Mouse (Mus musculus) layer of hippocampus, adult 18-20 months (tissue): ENCODE measurements around the gene Amhr2. TPM values are rescaled to one million over a fixed set of nuclear protein-coding genes. Genes with fewer than 3 reads are reported as not detected.
A peak's percentile ranks its signal among the peaks of the same experiment; 100 is the strongest.

ENCODE experiments used
- DNase-seq, 2 experiments: peaks; one replicate each; pipeline ENCODE4 v3.0.0; 2022; ENCODE audit warnings: low spot score in 2 of 2
- total RNA-seq, 2 experiments: library from RNA; stranded (reverse); gene quantifications; 2 replicates each; pipeline ENCODE4 v1.2.3; 2021

Gene Amhr2
- total RNA-seq, 2 experiments from 2014 or later, result 1.0 to 1.8 TPM

DNA sequence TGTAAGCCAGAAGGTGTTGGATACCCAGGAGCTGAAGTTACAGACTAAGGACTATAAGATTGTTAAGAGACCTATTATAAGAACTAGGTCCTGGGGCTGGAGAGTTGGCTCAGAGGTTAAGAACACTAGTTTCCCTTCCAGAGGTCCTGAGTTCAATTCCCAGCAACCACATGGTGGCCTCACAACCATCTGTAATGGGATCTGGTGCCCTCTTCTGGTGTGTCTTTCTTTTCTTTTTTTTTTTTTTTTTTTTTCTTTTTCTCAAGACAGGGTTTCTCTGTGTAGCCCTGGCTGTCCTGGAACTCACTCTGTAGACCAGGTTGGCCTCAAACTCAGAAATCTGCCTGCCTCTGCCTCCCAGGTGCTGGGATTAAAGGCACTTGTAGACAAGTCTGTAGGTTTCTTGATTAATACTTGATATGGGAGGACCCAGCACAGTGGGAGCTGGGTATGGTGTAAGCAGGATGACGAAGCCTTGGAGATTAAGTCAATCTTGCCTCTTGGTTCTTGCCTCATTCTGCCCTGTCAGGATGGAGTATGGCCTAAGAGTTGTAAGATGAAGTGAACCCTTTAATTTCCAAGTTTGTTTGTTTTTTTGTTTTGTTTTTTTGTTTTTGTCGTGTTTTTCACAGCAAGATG lies 21.4 kb upstream of the Amhr2 start:
- no peak for DNase-seq

DNA sequence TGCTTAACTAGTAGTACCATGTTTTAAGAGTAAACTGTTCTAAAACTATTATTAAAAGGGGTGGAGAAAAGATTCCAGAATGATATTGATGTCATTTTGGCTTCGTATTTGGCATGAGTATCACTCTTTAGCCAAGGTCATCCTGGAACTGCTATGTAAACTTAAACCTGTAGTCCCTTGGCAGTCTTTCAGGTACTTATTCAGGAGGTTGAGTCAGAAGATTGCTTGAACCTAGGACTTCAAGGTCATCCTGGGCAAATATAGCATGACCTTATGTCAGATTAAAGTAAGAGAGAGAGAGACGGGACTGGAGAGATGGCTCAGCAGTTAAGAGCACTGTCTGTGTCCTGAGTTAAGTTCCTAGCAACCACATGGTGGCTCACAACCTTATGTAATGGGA lies 20.5 kb upstream of the Amhr2 start:
- DNase-seq, result no peak

DNA sequence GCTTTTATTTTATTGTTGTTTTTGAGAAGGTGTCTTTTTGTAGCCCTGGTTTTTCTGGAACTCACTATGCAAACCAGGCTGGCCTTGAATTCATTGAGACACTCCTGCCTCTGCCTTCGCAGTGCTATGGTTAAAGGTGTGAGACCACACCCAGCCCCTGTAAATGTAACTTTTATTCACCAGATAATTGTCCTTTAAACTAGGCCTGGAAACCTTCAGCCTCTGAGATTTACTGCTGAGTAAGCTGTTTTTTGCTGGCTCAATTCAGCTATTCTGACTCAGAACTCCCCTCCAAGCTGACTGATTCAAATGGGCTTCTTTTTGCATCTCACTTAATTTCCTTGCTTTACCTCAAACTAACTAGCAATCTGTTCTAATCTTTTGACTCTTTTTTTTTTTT lies 18.2 kb upstream of the Amhr2 start:
- DNase-seq, result no peak

DNA sequence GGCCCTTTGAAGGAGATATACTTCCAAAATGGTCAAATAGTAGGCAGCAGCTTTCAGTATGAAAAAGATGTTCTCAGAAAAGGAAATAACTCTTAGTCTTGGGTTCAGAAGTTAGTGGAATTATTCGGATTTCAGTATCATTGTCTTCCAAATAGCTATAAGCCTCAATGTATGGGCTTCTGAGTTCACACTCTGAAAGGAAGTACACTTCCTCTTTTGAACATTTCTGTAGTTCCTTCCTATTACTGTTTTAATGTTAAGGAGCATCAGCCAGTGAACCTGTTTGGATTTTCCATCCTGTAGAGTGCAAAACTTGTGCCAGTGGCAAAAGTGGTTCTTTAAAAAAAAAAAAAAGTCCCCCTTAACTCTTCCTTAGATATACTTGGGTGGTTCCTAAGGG lies 13.1 kb upstream of the Amhr2 start:
- no peak for DNase-seq

DNA sequence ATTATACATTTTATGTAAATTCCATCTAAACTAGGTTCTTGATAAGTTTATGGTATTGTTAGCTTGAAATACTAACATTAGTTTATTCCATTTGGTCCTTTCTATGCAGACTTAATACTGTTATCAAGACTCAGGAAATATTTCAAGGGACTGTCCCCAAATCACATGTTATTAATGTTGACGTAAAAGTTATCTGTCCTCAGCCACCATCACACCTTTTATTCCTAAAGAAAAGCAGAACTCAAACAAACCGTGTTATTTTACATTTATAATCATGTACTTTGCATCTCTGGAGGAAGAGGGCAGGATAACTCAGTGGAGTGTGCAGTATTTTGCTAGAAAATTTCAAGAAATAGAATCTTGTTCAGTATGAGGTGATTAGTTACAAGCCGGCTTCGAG lies 12.0 kb upstream of the Amhr2 start:
- no peak for DNase-seq

DNA sequence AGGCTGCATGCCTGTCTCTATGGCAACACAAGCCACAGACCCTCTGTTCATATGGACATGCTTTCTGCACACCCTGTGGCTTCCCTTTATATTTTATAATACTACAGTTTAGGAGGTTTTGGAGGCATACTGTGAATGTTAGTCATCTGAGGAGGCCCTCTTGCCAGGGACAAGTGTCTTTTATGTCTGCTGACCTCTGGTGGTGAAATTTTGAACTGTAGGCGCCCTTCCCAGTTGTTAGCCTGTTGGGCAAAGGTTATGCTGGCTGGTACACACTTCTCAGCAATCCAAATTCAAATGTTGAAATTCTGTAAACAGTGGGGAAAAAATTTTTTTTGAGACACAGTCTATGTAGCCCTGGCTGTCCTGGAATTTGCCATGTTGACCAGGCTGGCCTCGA lies 2.7 kb upstream of the Amhr2 start:
- DNase-seq, result peak; percentile 61 to 93

DNA sequence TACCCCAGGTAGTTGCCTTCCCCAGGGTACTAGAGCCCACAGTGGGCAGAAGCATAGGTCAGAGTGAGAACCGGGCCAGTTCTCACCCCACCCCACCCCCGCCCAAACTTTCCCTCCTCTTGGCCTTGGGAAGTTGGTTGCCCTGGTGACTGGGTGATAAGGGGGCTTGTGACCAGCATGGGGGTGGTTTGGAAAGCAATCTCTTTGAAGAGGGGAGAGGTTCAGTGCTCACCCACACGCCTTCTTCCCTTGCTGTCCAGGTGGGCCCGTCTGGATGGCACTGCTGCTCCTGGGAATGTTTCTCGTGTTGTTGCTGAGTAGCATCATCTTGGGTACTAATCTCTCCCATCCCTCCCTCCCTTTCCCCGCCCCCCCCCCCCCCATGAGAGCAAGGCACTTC lies 1.3 kb downstream of the Amhr2 start:
- DNase-seq, result no peak

DNA sequence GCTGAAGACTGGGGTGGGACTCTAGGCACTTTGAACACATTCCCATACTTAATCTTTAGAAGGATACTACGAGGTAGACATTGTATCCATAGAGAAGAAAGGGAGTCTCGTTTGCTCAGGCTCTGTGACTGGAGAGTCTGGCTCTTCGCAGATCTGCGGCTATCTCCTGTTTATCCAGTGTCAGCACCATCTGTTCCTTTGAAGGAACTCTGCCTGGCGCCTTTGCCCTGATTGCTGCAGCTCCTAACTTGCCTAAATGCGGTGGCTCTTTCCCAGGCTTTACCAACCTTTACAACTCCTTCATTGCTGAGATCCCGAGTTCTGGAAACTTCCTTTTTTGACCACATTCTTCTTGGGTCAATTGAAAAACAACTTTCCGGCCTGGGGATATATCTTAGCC lies 4.2 kb downstream of the Amhr2 start:
- no peak for DNase-seq

DNA sequence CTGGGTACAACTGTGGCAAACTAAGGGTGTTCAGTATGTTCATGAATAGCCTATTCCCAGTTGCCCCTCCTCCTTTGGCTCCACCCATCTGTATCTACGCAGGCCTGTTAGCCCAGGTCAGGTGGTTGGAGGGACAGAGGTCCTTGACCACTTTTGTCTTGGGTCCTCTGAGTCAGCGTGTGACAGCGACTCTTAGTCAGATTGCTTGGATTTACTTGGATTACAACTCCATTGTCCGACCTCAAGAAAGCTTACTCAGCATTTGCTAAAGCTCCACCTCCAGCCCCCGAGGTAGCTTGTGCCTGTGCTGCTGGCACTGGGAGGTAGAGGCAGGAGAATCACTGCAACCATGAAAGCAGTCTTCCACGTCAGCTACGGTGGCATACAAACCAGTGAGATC lies 5.8 kb downstream of the Amhr2 start:
- DNase-seq, result no peak

DNA sequence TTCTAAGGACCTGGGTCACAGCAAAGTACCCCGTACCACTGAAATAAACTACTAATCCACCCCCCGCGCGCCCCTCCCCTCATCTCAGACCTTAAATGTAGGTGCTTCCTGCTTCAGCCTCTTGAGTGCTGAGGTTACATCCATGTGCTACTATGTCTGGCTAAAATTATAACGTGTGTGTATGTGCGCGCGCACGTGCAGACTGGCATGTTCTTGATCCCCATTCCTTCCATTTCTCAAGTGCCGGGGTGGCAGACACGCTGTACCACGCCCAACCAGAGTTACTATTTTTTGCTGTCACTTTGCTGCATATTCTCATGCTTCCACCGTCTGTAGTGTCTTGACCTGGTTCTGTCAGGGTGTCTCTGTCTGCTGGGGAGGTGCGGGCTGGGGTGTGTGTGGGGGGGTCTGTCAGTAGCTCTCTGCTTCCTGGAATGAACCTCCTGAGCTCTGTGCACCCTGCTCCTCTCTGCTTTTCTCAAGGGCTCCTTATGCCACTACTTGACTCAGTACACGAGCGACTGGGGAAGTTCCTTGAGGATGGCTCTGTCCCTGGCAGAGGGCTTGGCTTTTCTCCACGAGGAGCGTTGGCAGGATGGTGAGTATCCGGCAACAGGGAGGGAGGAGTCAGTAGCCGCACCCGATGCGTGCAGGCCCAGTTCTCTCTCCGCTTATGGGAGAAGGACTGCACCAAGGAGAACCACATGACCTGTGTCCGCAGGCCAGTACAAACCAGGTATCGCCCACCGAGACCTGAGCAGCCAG lies 6.7 kb downstream of the Amhr2 start:
- DNase-seq, result no peak

DNA sequence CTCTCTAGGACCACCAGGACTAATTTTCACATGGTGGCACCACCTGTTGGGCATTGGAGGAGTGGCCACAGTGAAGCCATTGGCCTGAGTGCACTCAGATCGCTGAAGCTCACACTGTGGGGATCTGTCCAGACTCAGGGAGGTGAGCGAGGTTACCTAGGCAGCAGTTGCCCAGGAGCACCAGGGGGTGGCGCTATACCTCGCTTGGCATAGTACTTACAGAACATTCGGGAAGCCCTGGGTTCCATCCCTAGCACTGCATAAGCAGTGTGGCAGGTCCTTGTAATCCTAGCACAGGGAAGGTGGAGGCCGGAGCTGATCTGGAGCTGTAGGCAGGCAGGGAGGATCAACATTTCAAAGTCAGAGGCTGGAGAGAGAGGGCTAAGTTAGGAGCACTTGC lies 10.8 kb downstream of the Amhr2 start:
- DNase-seq, result no peak

DNA sequence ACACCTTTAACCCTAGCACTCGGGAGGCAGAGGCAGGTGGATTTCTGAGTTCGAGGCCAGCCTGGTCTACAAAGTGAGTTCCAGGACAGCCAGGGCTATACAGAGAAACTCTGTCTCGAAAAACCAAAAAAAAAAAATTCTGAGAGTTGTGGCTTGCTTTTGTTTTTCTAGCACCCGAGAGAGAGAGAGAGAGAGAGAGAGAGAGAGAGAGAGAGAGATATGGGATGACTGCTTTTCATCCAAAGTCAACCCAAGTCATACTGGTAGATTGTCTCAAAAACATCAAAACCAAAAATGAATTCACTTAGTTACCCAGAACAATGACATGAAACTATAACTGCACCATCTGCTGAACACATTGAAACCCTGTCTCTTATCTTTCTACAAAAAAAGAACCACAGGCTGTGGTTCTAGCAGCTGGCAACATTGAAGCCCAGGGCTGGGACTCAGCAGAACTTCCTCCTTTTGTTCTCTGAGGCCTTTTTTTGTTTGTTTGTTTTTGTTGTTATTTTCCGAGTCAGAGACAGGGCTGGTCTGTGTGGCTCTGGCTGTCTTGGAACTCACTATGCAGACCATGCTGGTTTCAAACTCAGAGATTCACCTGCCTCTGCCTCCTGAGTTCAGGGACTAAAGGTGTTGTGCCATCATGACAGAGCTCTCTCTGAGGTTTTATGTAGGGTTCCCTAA lies 13.0 kb downstream of the Amhr2 start:
- DNase-seq, result no peak

DNA sequence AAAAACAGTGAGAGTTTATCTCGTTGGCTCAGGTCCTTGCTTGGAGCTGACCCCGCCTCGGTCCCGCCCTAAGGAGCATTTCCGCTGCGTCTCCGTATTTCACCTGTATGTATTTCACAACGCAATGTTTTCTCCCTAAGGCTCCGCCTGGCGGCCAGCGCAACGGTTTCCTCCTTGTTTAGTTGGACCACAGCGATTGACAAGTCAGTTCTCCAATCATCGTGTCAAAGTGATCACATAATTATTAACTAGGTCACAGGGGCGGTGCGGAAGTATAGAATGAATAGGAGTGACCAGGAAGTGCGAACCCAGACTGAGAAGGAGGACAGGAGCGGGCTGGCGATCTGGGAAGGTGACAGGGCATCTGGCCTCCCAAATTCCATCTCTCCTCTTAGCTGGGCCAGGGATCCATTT lies 13.7 kb downstream of the Amhr2 start, which contains the start of gene Prr13:
Prr13 (plus strand) TSS at position 125 of the 414 bp plus-strand sequence.
- peak; percentile 84 to 96 for DNase-seq

DNA sequence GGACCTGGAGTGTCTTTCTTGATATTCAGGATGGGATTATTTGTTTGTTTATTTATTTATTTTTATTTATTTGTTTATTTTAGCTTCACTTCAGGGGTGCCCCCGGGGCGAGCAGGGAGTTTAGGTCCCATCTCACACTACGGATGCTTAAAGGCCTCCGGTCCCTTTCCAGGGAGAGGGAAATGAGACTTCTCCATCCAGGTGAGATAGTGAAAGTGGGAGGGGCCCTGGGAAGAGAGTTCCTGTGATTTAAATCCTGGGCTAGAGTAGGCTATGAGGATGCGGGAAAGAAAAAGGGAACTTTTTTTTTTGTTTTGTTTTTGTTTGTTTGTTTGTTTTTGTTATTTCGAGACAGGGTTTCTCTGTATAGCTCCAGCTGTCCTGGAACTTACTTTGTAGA lies 14.2 kb downstream of the Amhr2 start:
- DNase-seq, result no peak

DNA sequence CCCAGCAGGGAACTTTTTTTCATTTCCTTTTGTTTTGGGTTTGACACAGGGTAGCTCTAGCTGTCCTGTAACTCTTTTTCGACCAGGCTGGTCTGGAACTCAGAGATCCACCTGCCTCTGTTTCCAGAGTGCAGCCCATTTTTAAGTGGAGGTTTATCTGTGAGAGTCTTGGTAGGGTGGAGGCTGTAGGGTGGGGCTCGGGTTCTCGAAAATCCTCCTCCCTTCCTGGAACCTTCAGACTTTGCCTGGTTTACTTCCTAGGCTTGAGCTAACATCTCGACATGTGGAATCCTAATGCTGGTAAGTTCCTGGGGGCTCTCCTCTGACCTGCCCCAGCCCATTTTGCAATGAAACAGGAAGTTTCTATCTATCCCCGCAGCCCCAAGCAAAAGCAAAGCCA lies 14.7 kb downstream of the Amhr2 start:
- DNase-seq, result no peak

DNA sequence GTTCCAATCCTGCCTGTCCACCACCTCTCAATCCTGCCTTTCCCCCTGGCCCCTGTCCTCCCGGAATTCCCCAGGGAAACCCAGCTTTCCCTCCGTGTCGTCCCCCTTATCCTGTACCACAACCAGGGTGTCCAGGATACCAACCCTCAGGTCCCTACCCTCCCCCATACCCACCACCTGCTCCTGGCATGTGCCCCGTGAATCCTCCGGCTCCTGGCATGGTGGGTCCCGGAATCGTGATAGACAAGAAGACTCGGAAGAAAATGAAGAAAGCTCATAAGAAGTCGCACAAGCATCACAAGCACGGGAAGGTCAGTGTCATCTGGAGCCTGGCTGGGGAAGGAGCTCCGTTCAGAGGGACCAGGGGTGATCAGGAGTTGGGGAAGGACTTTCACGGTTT lies 15.2 kb downstream of the Amhr2 start:
- DNase-seq, result no peak

DNA sequence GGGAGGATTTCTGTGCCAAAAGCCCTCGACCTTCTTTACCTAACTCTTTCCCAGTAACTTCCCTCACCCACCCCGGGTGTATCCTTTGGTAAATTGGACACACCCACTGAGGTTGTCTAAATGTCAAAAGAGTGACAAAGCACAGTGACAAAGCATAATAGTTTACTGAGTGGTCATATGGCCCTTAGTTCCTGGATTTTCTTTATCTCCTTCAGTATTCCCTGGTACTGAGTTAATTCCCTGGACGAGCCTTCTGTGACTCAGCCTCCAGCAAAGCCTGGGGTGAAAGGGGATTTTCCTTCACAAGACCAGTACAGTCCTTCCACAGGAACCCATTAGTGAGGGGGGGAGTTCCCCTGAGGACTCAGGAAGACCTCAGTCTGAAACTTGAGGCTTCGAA lies 15.8 kb downstream of the Amhr2 start:
- no peak for DNase-seq

DNA sequence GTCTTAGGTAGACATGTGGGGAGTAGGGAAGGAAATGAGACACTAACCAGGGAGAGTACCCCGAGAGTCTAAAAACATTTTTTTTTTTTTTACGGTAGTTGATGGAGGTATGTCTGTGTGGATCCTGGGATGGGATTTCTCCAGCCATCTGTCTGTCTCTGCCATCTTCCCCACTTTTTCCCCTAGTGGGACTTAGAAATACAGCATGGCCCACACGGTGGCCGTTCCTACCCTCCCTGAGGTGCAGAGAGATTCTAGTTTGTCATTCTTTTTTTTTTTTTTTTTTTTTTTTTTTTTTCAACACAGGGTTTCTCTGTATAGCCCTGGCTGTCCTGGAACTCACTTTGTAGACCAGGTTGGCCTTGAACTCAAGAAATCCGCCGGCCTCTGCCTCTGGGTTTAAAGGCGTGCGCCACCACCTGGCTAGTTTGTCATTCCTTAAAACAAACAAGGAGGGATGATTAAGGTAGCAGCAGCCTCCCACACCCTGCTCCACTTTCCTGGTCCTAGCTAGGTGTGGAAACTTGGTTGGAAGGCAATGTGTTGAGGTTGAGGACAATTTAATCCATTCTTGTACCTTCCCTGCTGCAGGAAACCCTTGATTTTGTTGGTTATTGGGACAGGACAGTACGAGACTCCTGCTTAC lies 16.4 kb downstream of the Amhr2 start:
- DNase-seq, result no peak

DNA sequence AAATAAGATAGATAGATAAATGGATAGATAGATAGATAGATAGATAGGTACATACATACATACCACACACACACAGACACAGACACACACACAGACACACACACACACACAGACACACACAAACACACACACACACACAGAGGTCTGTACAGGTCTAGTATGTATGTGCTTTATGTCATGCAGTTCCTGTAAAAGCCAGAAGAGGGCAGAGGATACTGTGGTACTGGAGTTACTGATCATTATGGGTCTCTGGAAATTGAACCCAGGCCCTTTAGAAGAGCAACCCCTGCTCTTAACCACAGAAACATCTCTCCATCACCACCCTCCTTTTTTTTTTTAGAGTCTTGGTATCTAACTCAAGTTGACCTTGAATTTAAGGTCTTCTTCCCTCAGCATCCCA lies 18.5 kb downstream of the Amhr2 start:
- DNase-seq, result no peak

DNA sequence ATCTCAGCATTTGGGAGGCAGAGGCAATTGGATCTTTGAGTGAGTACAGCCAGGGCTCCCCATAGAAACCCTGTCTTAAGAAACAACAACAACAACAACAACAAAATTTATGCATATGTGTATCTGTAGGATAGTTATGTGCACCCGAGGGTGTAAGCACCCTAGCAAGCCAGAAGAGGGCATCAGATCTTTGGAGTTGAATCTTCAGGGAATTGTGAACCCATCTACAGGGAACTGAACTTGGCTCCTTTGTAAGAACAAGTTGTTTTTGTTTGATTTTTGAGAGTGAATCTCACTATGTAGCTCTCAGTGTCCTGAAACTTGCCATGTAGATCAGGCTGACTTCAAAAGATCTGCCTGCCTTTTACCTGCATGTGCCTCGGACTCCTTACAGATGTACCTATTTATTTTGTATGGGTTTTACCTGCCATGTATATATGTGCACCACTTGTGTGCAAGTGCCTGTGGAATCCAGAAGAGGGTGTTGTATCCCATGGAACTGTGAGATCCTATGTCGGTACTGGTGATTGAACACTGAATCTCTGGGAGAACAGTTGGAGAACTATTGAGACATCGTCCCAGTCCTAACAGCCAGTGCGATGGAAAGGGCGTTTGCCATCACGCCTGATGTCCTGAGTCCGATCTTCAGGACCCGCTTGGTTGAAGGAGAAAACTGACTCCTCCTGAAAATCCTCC lies 23.7 kb downstream of the Amhr2 start:
- no peak for DNase-seq

DNA sequence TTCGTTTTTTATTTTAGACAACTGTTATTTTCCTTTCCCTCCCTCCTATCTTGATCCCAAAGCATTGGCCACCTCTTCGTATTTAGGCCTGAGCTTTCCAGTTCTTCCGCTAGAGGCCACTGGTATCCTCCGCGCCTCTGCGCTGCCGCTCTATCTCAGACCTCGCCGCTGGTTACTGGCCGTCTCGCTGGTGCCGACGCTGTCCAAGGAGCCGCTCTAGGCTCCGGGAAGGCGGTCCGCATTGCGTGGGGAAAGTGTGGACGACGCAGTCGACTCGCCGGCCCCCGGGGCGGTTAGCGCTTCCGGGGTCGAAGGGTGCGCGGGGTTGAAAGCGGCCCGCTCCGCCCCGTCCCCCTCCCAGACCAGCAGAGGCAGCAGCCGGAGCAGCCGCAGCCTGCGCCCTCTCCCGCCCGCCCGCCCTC lies 25.0 kb downstream of the Amhr2 start, which contains the start of gene Pcbp2:
Pcbp2 (plus strand) TSS at position 357 of the 422 bp plus-strand sequence.
- peak; percentile 97 to 98 for DNase-seq
